Mouse (Mus musculus): ENCODE measurements at regions not wholly inside any gene's neighbourhood (a gene's known extent, or its start where the extent isn't known, plus 50 kb on each side); places are given as distances from the start of the nearest gene placed in this dataset.

DNA sequence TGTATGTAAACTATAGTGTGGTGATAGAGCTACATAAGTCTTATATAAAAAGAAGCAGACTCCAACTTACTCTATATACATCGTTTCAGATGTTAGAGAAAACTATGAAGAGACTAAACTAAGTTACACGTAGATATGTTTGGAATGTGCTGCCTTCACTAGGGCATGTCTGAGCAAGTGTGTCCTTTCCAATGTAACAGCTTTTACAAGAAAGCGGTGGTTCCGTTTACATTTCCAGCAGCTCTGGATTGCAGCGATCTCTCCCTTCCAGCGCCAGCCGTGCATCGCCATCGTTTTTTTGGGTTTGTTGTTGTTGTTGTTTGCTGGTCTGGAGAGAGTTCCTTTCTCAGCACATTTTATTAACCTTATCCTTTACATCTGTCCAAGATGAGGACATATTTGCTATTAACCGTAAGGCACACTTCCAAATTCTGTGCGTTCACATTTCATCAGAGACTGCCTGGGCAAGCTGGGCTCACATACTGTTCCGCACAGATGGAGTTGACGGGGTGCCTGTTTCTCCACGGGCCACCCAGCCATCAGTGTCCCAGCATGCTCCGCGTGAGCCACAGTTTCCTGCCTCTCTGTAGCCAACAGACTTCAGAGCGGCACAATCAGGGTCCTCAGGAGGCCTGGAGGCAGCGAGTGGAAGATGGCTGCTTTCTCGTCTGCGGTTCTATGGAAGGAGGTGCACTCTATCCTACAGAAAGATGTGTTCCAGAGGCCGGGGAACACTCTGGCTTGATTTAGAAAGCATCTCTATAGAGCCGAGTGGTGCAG lies 125.2 kb upstream of the Map1b start:
- peak in 1 of 2 experiments; percentile 28 for DNase-seq (ENCODE audit: low spot score in 2 of 2)

DNA sequence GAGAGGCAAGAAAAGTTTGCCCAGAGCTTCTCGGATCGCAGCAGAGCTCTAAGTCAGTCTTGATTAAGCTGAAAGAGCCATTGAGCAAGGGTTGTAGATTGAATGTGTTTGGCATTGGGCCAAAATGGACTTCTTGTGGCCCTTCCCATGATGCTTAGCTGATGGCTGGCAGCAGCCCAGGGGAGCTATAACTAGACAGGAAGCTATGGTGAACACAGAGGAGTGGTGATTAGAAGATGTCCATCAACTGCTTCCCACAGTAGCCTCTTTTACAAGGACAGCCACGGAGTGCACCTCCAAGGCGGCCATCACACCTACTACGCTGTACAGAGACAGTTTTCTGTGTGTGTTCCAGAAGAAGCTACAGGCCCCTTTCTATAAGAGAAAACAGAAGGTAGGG lies 116.4 kb upstream of the Map1b start:
- DNase-seq (ENCODE audit: low spot score in 2 of 2) = no peak

DNA sequence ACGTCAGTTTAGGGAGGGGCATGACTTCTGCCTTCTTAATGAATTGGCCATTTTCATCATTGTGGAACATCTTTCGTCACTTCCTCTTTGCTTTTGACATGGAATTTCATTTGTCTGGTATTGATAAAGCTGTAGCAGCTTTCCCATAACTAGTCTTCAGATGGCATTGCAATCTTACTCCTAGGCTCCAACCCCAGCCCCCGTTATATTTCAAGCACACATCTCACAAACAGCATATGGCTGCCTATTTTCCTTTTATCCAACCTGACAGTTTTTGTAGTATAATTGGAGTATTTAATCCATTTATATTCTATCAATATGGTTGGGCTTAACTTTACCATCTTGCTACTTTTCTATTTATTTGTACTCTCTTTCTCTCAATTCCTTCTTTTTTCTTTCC lies 114.5 kb upstream of the Map1b start:
- no peak for DNase-seq (ENCODE audit: low spot score in 2 of 2)

DNA sequence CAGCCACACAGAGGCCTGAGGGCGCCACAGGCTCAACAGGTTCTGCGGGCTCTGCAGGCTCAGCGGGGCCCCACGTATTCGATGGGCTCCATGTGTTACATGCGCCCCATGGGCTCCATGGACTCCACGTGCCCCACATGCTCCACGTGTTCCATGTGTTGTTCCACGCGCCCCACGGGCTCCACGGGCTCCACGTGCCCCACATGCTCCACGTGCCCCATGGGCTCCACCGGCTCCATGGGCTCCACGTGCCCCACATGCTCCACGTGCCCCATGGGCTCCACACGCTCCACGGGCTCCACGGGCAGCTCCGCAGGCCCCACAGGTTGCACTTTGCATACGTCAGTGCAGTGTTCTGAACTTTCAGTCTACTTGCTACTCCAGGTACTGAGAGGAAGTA lies 114.0 kb upstream of the Map1b start:
- no peak for DNase-seq (ENCODE audit: low spot score in 2 of 2)

DNA sequence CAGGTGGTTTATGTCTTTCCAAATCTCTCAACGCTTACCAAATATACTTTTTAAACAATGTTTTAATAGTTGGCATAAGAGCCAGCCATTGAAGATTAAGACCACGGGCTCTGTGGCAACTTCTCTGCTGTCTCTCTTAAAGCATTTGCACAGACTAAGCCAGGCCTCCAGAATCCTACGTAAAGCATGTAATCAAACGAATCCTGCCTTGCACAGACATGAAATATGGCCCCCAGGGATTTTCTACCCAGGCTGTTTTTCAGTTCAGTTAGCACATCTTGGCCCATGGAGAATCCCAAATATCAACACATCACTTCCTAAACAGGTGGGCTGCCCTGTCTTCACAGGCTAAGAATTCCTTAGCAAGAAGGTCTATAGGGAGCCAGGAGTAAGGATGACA lies 108.9 kb upstream of the Map1b start:
- DNase-seq (ENCODE audit: low spot score in 2 of 2) = no peak

DNA sequence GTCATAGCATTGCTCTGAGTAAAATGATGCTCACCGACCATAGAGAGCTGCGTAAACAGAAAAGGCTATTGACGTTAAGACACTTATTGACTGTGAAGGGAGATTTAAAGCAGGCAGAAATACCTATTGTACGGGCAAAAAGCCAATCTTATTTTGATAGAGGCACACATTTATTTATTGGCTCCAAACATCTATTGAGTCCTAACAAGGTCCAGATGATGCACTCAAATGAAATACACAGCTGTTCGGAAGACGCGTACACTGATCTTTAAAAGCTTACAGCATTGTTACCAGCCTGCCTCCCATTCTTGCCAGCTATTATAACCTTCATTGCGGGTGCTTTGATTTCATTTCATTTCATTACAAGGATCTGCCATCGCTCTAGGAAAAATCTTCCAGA lies 102.0 kb upstream of the Map1b start:
- no peak for DNase-seq (ENCODE audit: low spot score in 2 of 2)

DNA sequence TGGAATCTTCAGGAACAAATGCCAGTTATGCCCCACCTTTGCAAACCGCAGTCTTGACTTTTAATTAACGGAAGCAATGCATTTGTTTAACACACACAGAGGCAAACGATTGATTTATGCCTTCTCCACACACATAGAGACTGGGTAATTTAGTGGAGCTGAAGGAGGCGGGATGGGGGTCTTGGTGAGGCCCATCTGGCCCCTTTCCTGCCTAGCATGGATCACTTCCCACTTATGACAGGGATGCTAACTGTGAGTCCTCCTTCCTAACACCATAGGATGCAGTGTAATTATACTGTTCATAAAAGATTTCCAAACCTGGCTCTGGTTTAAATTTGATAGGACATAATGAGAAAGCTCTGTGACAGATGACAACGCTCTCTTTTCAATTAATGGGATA lies 101.1 kb upstream of the Map1b start:
- DNase-seq (ENCODE audit: low spot score in 2 of 2) = no peak

DNA sequence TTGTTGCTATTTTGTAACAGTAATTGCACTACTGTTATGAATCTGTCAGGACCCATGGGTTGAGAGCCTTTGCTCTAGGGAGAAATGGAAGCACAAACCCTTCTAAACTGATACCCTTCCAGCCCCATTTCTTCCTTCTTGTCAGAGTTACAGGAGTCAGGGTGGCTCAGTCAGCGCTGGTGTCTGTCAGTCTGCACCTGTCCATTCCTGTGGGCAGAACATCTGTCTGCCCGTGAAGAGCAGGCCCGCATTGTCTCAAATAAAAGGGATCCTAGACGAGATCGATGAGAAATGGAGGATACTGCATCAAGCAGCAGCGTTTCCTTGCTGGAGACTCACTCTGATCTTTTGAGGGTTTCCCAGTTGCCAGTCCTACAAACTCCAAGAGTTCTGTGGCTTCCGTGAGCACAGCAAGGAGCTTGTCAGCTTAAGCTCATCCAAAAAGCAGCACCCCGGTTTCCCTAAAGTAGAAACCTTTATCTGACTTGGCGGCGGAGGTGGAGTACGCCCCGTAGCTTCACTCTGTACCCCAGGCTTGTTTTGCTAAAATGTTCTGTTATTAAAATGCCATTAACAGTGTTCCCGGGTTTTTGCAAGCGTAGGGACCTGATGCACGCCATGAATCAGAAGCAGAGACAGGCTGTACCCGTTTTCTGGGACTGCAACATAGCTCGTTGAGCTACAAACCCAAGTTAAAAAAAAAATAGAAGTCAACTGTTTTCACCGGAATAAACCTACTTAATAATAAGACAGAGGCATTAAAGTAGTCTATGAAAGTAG lies 95.6 kb upstream of the Map1b start:
- no peak for DNase-seq (ENCODE audit: low spot score in 2 of 2)

DNA sequence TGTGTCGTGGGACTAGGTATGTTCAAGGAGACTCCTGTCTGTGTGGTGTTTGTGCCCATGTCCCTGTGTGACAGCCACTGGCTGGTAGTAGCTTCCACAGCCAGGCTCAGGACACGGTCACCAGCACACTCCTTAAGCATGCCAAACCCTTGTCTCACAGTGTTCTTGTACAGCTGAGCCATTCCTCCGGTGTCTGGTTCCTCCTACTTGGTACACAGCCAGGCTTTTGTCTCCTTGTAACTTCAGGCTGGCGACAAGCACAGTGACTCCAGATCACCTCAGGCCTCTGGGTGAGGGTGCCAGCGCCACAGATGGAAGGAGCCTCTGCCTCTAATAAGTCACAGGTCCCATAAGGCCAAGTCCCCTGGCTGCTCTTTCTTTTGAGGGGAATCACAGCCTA lies 94.2 kb upstream of the Map1b start:
- no peak for DNase-seq (ENCODE audit: low spot score in 2 of 2)

DNA sequence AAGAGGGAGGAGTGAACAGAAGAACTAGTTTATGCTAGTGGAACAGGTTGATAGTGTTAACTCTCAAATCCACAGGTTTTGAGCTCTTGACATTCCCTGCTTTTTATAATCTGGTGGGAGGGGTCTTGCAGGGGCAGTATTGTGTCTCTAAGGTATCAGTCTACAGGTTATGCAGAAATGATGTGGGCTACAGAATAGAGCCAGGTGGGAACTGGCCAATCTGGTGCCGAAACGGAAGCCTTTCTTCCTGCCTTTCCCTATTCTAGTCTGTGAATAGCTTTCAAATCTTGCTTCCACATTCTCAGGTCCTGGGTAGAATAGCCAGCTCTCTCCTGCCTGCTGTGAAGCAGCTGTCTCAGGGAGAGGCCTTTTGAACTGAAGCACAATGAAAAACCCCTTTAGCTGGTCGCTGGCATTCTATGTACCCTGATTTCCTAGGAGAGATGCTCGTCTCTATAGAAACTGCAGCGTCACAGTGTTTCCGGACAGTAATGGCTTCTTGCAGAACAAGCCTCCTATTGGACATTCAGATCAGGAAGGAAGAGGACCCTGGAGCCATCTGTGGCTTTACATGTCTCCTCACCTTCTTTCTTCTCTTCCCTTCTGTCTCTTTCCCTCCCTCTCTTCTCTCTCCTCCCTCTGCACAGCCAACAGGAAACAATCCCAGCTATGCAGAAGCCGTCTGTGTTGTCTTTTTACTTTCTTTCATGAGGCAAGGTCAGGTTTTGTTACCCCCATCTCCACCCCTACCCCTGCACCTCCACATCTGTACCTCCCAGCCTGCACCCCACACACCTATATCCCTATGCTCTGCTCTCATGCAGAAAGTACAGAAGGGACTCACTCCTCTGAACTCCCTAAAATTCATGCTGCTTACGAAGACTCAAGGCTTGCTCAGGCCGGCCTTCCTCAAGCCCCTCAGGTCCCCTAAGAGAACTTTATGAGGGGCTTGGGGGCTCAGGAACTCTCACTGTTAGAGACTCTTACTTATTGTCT lies 93.1 kb upstream of the Map1b start:
- DNase-seq (ENCODE audit: low spot score in 2 of 2) = peak in 1 of 2 experiments; percentile 11

DNA sequence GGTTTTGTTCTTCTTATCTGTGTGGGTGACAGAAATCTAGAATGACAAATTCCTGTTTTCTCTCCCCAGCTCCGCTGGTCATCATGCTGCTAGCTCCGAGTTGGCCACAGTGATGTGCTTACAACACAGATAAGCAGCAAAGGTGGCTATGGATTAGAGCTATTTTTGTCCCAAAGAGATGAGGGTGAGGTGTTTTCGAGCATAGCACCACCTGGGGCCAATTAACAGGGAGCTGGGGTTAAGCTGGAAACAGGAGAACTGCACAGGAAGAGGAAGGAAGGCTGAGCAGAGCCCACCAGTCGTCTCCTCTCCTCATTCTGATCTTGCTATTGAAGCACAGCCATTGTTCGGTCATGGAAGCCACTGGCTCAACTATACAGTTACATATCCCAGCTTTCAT lies 92.3 kb upstream of the Map1b start:
- no peak for DNase-seq (ENCODE audit: low spot score in 2 of 2)

DNA sequence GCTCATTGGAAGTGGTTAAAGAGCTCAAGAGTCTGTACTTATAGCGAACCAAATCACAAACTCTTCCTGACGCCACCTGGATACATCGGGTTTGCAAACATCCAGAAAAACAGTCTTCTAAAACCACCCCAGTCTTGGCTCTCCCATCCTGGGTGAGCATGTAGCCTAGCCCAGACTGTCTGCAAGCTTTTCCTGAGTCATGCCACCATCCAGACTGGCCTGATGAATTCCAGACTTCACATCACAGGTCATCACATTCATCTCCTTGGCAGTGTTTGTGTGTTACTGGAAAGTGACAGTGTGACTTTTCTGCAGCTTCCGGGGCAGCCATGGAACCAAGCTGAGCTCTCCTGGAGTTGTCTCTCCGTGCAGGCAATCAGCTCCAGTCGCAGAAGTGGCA lies 90.9 kb upstream of the Map1b start:
- DNase-seq (ENCODE audit: low spot score in 2 of 2) = no peak

DNA sequence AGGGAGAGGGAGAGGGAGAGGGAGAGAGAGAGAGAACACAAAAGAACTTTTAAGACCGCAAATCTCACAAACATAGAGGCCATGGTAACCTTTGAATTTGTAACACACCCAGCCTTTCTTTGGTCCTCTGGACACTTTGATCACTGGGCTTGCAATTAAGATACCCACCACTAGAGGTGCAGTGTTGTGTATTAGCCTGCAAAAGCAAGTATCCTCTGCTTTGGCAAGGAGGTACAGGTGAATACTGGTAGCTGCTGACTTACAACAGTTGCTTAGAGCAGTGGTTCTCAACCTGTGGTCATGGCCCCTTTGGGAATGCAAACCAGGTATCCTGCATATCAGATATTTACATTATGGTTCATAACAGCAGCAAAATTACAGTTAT lies 90.3 kb upstream of the Map1b start:
- DNase-seq (ENCODE audit: low spot score in 2 of 2) = no peak

DNA sequence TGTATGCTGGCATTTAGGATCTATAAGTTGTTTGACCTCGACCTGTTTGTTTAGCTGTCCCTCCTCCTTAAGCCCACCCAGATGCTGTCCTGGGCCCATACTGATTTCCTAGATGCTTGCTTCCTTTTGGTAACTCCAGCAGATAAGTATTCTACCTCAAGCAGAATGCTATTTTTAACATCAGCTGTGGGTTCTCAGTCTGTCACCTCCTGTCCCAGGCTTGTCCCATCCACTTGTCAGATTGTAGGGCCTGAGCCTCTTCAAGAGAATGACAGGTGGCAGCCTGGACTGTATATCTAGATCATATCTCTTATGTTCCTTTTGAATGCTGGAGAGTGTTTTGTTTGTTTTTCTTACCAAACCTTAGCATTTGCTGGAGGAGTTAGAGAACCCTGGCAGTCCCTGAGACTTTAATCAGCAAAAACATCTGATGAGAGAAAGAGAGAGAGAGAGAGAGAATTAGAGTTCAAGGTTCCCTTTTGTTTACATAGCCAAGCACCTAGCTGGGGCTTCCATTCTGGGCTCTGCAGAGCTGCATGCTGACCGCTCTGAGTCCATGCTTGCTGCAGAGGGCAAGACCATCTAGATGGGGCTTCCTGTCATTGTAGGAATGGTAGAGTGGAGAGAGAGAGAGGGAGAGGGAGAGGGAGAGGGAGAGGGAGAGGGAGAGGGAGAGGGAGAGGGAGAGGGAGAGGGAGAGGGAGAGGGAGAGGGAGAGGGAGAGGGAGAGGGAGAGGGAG lies 89.7 kb upstream of the Map1b start:
- no peak for DNase-seq (ENCODE audit: low spot score in 2 of 2)

DNA sequence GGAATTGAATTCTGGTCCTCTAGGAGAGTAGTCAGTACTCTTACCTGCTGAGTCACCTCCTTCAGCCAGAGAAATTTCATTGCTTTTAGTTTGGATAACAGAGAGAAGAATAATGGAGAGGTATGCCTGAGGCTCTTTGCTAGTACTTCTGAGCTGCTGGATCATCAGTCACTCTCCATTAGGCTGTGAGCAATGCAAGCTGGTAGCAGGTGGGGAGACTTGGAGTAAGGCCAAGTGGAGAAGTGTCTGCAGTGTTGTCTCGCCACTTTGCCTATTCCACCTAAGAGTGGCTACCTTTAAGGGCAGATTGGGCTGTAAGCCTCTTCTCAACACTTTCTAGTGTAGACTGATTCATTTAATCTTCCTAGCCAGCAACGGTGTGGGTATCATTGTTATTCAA lies 81.6 kb upstream of the Map1b start:
- DNase-seq (ENCODE audit: low spot score in 2 of 2) = no peak

DNA sequence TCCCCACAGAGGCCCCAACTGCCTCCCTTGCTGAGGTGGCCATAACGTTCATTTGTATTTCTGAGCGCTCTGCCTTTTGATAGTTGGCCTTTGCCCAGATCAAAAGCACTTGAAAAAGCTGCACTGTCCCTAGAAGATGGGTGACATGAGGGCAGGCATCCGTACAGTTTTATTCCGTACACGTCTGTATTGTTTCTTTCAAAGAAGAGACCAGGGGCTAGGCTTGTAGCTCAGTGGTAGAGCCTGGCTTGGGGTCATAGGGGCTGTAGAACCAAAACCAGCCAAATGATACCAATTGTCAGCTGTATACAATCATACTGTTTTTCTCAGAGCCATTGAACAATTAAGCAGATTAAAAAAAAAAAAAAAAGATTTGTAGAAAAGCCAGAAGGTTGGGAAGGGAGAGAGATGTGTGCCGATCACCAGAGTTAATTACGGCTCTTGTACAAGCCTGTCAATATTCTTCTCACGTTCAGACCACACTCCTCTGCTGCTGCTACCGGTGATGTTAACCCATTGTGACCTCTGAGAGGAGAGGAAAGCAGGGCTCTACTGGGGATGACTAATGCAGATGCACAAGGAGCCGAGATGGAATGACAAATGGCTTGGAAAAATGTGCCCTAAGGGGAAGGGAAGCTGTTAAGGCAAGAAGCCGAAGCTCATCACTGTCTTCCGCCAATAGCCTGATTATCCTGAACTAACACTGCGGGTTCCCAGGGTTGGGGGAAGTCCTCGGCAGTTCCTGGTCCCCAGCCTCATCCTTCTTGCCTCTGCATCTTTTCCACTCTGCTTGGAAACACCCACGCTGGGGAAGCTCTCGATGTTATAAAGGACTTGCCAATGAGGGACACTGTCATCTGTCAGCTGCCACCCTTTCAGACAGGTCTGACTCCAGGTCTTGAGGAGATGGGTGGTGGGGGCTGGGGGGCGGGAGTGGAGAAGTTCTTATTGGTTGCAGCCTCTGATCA lies 77.8 kb upstream of the Map1b start:
- no peak for DNase-seq (ENCODE audit: low spot score in 2 of 2)

DNA sequence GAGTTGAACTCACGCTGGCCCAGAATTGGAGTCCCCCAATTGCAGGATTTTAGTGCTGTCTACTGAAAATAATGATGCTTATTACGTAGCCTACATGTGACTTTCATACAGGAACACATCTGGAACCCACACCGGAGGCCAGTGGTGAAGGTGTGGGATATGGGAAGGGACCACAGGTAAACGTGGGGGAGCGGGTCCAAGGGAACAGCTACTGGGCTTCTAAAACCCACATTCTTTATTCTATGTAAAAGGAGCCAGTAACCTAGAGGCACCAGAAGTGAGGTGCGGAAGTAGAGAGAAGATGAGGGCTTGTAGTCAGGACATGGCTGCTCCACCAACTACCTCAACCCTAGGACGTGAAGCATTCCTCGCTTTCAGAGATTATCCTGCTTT lies 76.9 kb upstream of the Map1b start:
- no peak for DNase-seq (ENCODE audit: low spot score in 2 of 2)

DNA sequence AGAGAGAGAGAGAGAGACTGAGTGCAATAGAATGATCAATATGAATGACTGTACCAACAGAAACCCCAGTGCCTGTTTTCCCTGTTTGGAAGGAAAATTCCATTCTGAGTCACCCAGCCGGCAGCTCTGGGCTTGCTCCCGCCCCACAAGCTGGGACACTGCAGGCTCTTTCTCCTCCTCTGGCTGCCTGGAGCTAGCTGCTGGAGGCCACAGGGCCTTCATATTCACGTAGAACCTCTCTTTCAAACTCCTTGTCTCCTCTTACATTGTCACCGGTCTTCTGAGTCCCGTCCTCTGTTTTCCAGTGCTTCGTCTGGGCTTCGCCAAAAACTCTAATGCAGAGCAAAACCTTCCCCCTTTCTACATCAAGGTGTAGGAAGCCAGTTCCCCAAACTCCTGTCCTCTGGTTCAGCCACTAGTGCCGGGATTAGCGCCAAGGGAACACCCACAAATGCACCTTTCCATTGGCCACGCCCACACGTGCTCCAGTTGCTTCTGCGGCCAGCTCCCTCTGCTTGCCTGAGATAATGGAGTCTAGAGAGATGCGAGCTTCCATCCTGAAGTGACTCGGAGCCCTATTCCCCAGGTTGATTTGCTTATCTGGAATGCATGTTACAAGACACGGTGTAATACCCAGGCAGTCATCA lies 76.4 kb upstream of the Map1b start:
- DNase-seq (ENCODE audit: low spot score in 2 of 2) = peak; percentile 39 to 42

DNA sequence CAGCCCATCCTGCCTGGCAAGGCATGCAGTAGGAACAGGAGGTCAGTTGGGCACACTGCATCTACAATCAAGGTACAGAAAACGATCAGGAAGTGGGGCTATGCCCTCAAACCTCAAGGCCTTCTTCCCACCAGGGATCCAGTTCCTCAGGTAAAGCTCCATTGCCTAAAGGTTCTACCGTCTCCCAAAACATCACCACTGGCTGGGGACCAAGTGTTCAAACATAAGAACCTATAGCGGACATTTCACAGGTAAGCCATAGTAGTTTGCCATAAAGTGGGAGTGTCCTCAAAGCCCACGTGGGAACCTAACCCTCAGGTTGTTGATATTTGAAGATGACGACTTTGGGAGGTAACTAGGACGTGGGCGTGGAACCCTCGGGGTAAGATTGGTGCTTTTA lies 72.3 kb upstream of the Map1b start:
- no peak for DNase-seq (ENCODE audit: low spot score in 2 of 2)

DNA sequence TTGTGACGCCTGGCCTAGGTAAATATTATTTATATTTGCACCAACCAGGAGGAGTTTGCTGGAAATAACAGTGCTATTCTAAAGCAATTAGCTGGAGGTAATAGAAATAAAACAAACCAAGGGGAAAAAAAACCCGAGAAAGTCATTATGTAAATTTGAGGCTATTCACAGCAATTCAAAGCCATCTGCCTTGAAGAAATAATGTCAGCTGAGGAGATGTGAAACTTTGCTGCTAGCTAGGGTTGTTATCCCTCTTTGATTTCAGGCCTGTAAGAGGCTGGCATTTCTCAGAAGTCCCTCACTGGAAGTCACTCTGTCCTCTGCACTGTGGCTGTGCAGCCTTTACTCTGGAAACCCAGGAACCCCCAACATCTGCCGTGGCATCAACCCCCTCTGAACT lies 67.5 kb upstream of the Map1b start:
- peak in 1 of 2 experiments; percentile 24 for DNase-seq (ENCODE audit: low spot score in 2 of 2)
